Comparison of ENCODE assay signal across 9 mouse cellular contexts in the genomic region with DNA sequence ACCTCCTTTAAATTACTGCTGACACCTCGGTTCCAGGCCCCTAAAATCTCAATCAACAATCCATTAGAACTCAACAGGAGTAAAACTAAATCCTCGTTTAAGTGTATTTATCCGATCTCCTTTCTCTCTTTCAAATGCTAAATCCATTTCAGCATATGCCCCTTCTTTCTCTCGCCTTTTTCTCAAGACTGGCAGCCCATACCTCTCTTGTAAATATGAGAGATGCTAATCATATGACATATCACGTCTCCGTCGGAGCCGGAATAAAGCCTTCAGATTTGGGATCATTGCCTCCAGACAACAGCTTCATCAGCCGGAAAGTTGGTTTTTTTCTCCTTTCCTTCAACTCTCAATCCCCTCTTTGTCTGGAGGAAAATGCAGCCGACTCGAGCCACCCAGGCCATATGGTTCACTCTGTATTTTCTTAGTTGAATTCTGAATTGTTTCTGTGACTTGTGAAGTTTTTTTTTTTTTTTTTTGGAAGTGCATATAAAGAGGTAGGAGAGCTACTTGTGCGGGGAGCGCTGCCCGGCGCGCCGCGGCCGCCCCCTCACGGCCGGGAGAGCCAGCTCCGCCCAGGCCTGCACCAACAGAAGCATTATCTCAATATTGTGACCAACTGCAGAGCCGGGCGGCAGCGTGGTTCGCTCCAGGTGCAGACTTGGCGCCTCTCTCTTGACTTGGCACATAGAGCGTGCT. TPM values are rescaled to one million over a fixed set of nuclear protein-coding genes. Genes with fewer than 3 reads are reported as not detected.
DNase-seq lines count a peak whose midpoint lies in the region; ATAC-seq lines count a peak whose summit lies in the region.
"Had no signal": no experiment of that assay in that cellular context is flagged by ENCODE, and none has a peak within 500 bp of the region (broad histone marks: within the 10 kb centered on the region; RNA-seq: fewer than 3 reads in every experiment).

No protein-coding gene starts in this region.

- peaks cover 18% of the 10 kb centered on the region for H3K4me1 ChIP-seq in heart, embryonic 12.5 days (replicated peaks)

- no peak overlapping the region for H3K27ac ChIP-seq in heart, embryonic 12.5 days (ENCODE audit: poor library complexity, severe bottlenecking)

- H3K36me3 ChIP-seq in heart, embryonic 12.5 days = no peaks in the 10 kb centered on the region

- H3K9me3 ChIP-seq in heart, embryonic 12.5 days (replicated peaks) = no peaks in the 10 kb centered on the region

- WGBS in heart, embryonic 12.5 days = 1% methylated on average over 28 of the region's 28 CpGs

- H3K27me3 ChIP-seq in heart, embryonic 12.5 days (replicated peaks) = peaks cover 67% of the 10 kb centered on the region

- DNase-seq in adrenal gland, adult 2 months = peak; percentile 35
- DNase-seq in adrenal gland, adult 8-10 months = no peak
- DNase-seq in R1 (ENCODE audit: low read depth, low spot score) (peak; percentile 45), liver (peak; percentile 48)
- peak; percentile 63 for DNase-seq in retina, embryonic 14.5 days (ENCODE audit: low spot score)
- no peak for DNase-seq in thymus, postnatal 4 days
- DNase-seq in ovary, adult 18-20 months (ENCODE audit: low spot score) = no peak

- peak overlapping the region; percentile 40 for H3K4me3 ChIP-seq in heart, embryonic 12.5 days

- no peak for ATAC-seq in heart, embryonic 12.5 days (ENCODE audit: insufficient number of reproducible peaks, low FRiP score)

- peak overlapping the region; percentile 68 for H3K4me2 ChIP-seq in heart, embryonic 12.5 days

- H3K9ac ChIP-seq in heart, embryonic 12.5 days = no peak overlapping the region

RNA-seq across cellular contexts. Expression of gene Neurog2, which starts 7.1 kb away (rescaled TPM):
- not detected for total RNA-seq in adrenal gland, adult 2 months (2021)
- not detected in 2 replicates for polyA plus RNA-seq in adrenal gland, adult 2 months (2012; rRNA removed)
- total RNA-seq in adrenal gland, adult 8-10 months (2022) = not detected
- polyA plus RNA-seq in heart, embryonic 12.5 days (2016; fragmentation: Nextera tagmentation; extraction: Ambion mirVana) = 0.24 TPM in 1 of 2 replicates, not detected in the other
- total RNA-seq: heart, postnatal 36 days had no signal

Comparison
In these comparisons a context has a peak if more than half of its experiments do, and no peak if none do; other contexts are left out.
1. DNase-seq: peak in adrenal gland, adult 2 months (single experiment), R1 (single experiment), liver (single experiment) and retina, embryonic 14.5 days (single experiment); none in adrenal gland, adult 8-10 months (single experiment), thymus, postnatal 4 days (single experiment) and ovary, adult 18-20 months (single experiment).